In genomic region chr16:96661073-96661472, GRCm38 (mm10) we compare ENCODE assay signal across 18 mouse cellular contexts.
"Had no signal": no experiment of that assay in that cellular context is flagged by ENCODE, and none has a peak within 500 bp of the region (broad histone marks: within the 10 kb centered on the region; RNA-seq: fewer than 3 reads in every experiment).

No protein-coding gene starts in this region.

- H3K27me3 ChIP-seq: lung, embryonic 15.5 days; midbrain, embryonic 12.5 days; midbrain, embryonic 15.5 days; neural tube, embryonic 12.5 days; neural tube, embryonic 15.5 days had no signal

- H3K9me3 ChIP-seq: lung, embryonic 15.5 days; midbrain, embryonic 12.5 days; midbrain, embryonic 15.5 days; neural tube, embryonic 12.5 days; neural tube, embryonic 15.5 days had no signal

- H3K4me3 ChIP-seq: lung, embryonic 15.5 days; midbrain, embryonic 12.5 days; midbrain, embryonic 15.5 days; neural tube, embryonic 12.5 days; neural tube, embryonic 15.5 days had no signal

- H3K9ac ChIP-seq: liver, embryonic 14.5 days; lung, embryonic 15.5 days; midbrain, embryonic 12.5 days; midbrain, embryonic 15.5 days; neural tube, embryonic 12.5 days; neural tube, embryonic 15.5 days had no signal

- ATAC-seq: midbrain, embryonic 15.5 days had no signal

- H3K27ac ChIP-seq: liver, embryonic 14.5 days; lung, embryonic 15.5 days; macrophage; midbrain, embryonic 12.5 days; midbrain, embryonic 15.5 days; neural tube, embryonic 12.5 days; neural tube, embryonic 15.5 days; stomach, postnatal 0 days had no signal

- DNase-seq: kidney, adult 11 months; kidney, adult 8-10 months; kidney, postnatal 25 days; lung, adult 18-20 months; right cerebral cortex, adult 18-20 months; right cerebral cortex, postnatal 14 days; right cerebral cortex, postnatal 4 days; thymus, adult 2 months; thymus, postnatal 25 days had no signal

- H3K4me2 ChIP-seq: liver, embryonic 11.5 days; lung, embryonic 15.5 days; midbrain, embryonic 12.5 days; midbrain, embryonic 15.5 days; neural tube, embryonic 12.5 days; neural tube, embryonic 15.5 days had no signal

- H3K4me1 ChIP-seq: lung, embryonic 15.5 days; midbrain, embryonic 12.5 days; midbrain, embryonic 15.5 days; neural tube, embryonic 12.5 days had no signal

- H3K36me3 ChIP-seq: lung, embryonic 15.5 days; midbrain, embryonic 12.5 days; midbrain, embryonic 15.5 days; neural tube, embryonic 12.5 days; neural tube, embryonic 15.5 days had no signal
